Mouse (Mus musculus) hematopoietic multipotent progenitor cell, adult 10-12 weeks (in vitro differentiated cells): ENCODE results near the gene Skint4. TPM values are rescaled to one million over a fixed set of nuclear protein-coding genes. Genes with fewer than 3 reads are reported as not detected.

ENCODE experiments used
- polyA plus RNA-seq: library from polyadenylated mRNA; stranded (reverse); fragments of >175 nt; gene quantifications from 2 replicates; pipeline ENCODE4 v1.2.3, GENCODE M21; 2012; ENCODE audit warnings: low replicate concordance

Gene Skint4
- not detected in 2 replicates for polyA plus RNA-seq

GRCm38 (mm10) chr4:112071716-112072115 is at the start of gene Skint4:
Skint4 (plus strand) TSS chr4:112072016.

Other genes starting within 250 kb of the Skint4 start
- not detected in 2 replicates for gene Slc5a9, start 169.1 kb upstream of the Skint4 start, polyA plus RNA-seq
- not detected in 2 replicates for gene Skint8, start 152.6 kb upstream of the Skint4 start, polyA plus RNA-seq
- gene Skint7, start 99.1 kb upstream of the Skint4 start, polyA plus RNA-seq: not detected in 2 replicates
- gene Skint1, start 65.7 kb upstream of the Skint4 start, polyA plus RNA-seq: 0.13 TPM in 1 of 2 replicates, not detected in the other
- gene Skint3, start 160.2 kb downstream of the Skint4 start, polyA plus RNA-seq: not detected in 2 replicates